Mouse (Mus musculus): ENCODE data around the gene Polr3b. TPM values are rescaled to one million over a fixed set of nuclear protein-coding genes. Genes with fewer than 3 reads are reported as not detected.

Gene Polr3b
- polyA plus RNA-seq, 1 experiment = 0.47 TPM

DNA sequence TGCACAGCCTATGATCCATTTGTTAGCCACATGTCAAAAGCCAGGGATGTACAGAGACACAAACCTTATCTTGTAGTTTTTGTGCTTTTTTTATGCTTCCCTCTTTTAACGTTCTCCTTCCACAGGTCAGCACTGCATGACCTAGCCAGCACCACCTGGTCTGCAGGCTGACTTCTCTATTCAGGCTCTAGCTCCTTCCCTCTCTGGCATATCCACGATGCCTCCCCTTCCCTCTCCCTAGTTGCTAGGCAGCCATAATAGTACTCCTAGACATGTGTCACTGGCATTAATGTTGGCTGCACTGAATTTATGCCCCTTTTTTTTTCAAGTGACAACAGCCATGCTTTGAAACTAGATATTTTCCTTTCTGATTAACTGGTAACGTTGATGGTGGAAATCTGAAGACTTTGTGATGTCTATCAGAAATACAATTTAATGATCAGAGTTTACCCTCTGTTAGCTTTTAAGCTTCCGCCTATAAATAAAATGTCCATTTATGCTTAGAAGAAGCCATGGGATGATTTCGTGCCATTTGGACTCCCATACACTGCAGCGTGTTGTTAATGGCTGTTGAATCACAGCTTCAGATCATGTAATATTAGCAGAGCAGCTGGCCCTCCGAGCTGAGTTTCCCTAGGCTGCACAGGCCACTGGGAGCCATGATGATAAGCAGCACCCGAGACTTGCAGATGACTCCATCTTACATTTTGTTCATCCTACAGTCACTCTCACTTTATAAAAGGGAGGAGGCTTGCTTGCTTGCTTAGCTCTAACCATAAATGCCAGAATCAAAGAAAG, 71.9 kb downstream of the Polr3b start:
- Histone ChIP-seq H3K4me1 (ENCODE audit: control insufficient read depth) (peaks cover 6% of the 10 kb centered on the region), H3K9me3 (ENCODE audit: control insufficient read depth, low read length) (no peaks in the 10 kb centered on the region), H3K36me3 (ENCODE audit: control insufficient read depth) (peaks cover 58% of the 10 kb centered on the region), H3K4me3 (replicated peaks) (no peak overlapping the region), H3K27me3 (ENCODE audit: control insufficient read depth) (no peaks in the 10 kb centered on the region)
- TF ChIP-seq GATA1 (IDR thresholded peaks at IDR 0.05; ENCODE audit: low read length) (no peak), TAL1 (IDR thresholded peaks at IDR 0.05; ENCODE audit: low read length) (no peak)

DNA sequence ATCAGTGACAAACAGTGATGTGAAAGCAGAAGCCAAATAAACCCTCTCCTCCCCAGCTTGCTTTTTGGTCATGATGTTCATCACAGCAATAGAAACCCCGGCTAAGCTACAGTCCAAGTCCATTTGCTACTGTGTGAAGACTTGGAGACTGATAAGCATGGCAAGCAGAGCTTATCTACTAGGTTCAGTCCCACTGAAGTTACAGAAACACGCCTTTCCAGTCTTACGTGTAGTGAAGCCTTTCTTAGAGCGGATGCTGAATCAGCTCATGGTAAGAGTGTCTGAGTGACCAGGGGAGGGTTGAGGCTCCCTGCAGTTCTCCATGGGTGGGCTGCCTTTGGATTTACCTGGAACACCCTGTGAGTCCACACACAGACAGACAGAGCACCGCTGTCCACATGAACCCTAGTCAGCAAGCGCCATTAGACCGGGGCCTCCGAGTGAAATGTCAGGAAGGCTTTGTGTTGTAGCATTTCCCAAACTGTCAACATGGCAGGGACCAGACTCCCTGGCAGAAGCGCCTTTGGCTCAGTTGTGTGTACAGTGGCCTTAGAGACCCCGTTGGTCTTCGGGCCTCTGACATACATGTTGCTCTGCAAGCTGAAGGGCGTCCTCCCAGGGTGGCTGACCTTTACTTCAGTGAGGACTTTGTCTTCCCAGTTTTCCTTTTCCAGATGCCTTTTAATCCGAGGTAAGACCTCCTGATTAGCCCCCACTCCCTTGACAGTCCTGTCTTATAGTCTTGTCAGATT, 78.3 kb downstream of the Polr3b start:
- Histone ChIP-seq H3K36me3 (ENCODE audit: control insufficient read depth) (peaks cover 69% of the 10 kb centered on the region), H3K27me3 (ENCODE audit: control insufficient read depth) (no peaks in the 10 kb centered on the region), H3K9me3 (ENCODE audit: control insufficient read depth, low read length) (no peaks in the 10 kb centered on the region), H3K4me1 (ENCODE audit: control insufficient read depth) (peaks cover 37% of the 10 kb centered on the region), H3K4me3 (replicated peaks) (peak overlapping the region; percentile 29)
- TF ChIP-seq TAL1 (IDR thresholded peaks at IDR 0.05; ENCODE audit: low read length) = peak; percentile 69
- TF ChIP-seq GATA1 (IDR thresholded peaks at IDR 0.05; ENCODE audit: low read length) = peak; percentile 76

- TF ChIP-seq GATA1 (IDR thresholded peaks at IDR 0.05; ENCODE audit: low read length) = no peak
- no peak for TF ChIP-seq TAL1 (IDR thresholded peaks at IDR 0.05; ENCODE audit: low read length)
- Histone ChIP-seq H3K36me3 (ENCODE audit: control insufficient read depth) (peaks cover 70% of the 10 kb centered on the region), H3K4me1 (ENCODE audit: control insufficient read depth) (peaks cover 37% of the 10 kb centered on the region), H3K9me3 (ENCODE audit: control insufficient read depth, low read length) (no peaks in the 10 kb centered on the region), H3K4me3 (replicated peaks) (no peak overlapping the region), H3K27me3 (ENCODE audit: control insufficient read depth) (no peaks in the 10 kb centered on the region)
These were observed 79.0 kb downstream of the Polr3b start for GRCm38 (mm10) chr10:84701110-84701509.

DNA sequence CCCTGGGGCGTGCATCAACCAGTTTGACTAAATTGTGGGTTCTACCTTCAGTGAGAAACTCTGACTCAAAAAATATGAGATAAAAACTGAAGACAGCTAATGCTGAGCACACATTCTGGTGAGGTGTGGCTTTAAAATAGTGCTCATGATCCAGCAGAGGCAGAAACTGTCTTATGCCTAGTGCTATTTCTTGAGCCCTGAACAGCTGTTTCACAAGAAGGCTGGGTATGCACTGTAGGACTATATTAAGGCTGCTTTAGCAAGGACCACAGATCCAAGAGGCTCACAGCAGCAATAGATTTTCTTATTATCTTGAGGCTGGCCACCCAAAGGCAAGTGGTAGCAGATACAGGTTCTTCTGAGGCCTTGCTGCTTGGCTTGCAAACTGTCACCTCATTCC, 80.0 kb downstream of the Polr3b start:
- Histone ChIP-seq H3K9me3 (ENCODE audit: control insufficient read depth, low read length) (no peaks in the 10 kb centered on the region), H3K36me3 (ENCODE audit: control insufficient read depth) (peaks cover 63% of the 10 kb centered on the region), H3K27me3 (ENCODE audit: control insufficient read depth) (no peaks in the 10 kb centered on the region), H3K4me3 (replicated peaks) (no peak overlapping the region), H3K4me1 (ENCODE audit: control insufficient read depth) (peaks cover 37% of the 10 kb centered on the region)
- TF ChIP-seq TAL1 (IDR thresholded peaks at IDR 0.05; ENCODE audit: low read length) (no peak), GATA1 (IDR thresholded peaks at IDR 0.05; ENCODE audit: low read length) (no peak)

GRCm38 (mm10) chr10:84704594-84704993, 82.5 kb downstream of the Polr3b start:
- Histone ChIP-seq H3K9me3 (ENCODE audit: control insufficient read depth, low read length) (no peaks in the 10 kb centered on the region), H3K27me3 (ENCODE audit: control insufficient read depth) (no peaks in the 10 kb centered on the region), H3K36me3 (ENCODE audit: control insufficient read depth) (peaks cover 47% of the 10 kb centered on the region), H3K4me3 (replicated peaks) (no peak overlapping the region), H3K4me1 (ENCODE audit: control insufficient read depth) (peaks cover 26% of the 10 kb centered on the region)
- TF ChIP-seq GATA1 (IDR thresholded peaks at IDR 0.05; ENCODE audit: low read length) (no peak), TAL1 (IDR thresholded peaks at IDR 0.05; ENCODE audit: low read length) (no peak)

- no peak for TF ChIP-seq TAL1 (IDR thresholded peaks at IDR 0.05; ENCODE audit: low read length)
- TF ChIP-seq GATA1 (IDR thresholded peaks at IDR 0.05; ENCODE audit: low read length) = no peak
- peaks cover 20% of the 10 kb centered on the region for H3K4me1 ChIP-seq (ENCODE audit: control insufficient read depth)
These were observed 83.1 kb downstream of the Polr3b start for GRCm38 (mm10) chr10:84705234-84705633.

GRCm38 (mm10) chr10:84706543-84706942, 84.5 kb downstream of the Polr3b start:
- H3K4me3 ChIP-seq (replicated peaks) = no peak overlapping the region

More at GRCm38 (mm10) chr10:84705234-84705633, 83.1 kb downstream of the Polr3b start:
- H3K9me3 ChIP-seq (ENCODE audit: control insufficient read depth, low read length) = no peaks in the 10 kb centered on the region
- peaks cover 44% of the 10 kb centered on the region for H3K36me3 ChIP-seq (ENCODE audit: control insufficient read depth)
- no peaks in the 10 kb centered on the region for H3K27me3 ChIP-seq (ENCODE audit: control insufficient read depth)
- no peak overlapping the region for H3K4me3 ChIP-seq (replicated peaks)

DNA sequence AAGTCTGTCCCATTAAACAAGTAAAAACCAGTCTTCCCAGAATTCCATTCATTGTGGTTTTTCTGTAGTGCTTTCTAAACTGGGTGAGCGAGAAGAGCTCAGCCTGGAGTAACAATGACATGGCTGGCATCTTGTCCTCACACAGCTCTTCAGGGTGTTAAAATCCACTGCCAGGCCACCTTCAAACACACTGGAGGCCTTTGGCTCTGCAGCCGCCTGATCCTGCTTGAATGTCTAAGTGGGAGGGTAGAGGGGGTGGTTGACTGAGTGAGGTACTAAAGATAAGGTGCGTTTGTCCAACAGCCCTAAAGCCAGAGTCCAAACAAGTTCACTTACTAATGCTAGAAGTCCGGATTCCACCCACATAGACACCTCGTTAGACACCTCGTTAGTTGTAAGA, 85.1 kb downstream of the Polr3b start:
- H3K4me3 ChIP-seq (replicated peaks) = no peak overlapping the region
- H3K4me1 ChIP-seq (ENCODE audit: control insufficient read depth) = peaks cover 2% of the 10 kb centered on the region
- H3K9me3 ChIP-seq (ENCODE audit: control insufficient read depth, low read length) = no peaks in the 10 kb centered on the region
- TF ChIP-seq GATA1 (IDR thresholded peaks at IDR 0.05; ENCODE audit: low read length) = no peak
- TF ChIP-seq TAL1 (IDR thresholded peaks at IDR 0.05; ENCODE audit: low read length) = no peak
- peaks cover 32% of the 10 kb centered on the region for H3K36me3 ChIP-seq (ENCODE audit: control insufficient read depth)
- H3K27me3 ChIP-seq (ENCODE audit: control insufficient read depth) = no peaks in the 10 kb centered on the region

More at GRCm38 (mm10) chr10:84706543-84706942, 84.5 kb downstream of the Polr3b start:
- no peak for TF ChIP-seq GATA1 (IDR thresholded peaks at IDR 0.05; ENCODE audit: low read length)
- no peak for TF ChIP-seq TAL1 (IDR thresholded peaks at IDR 0.05; ENCODE audit: low read length)
- Histone ChIP-seq H3K4me1 (ENCODE audit: control insufficient read depth) (peaks cover 7% of the 10 kb centered on the region), H3K36me3 (ENCODE audit: control insufficient read depth) (peaks cover 36% of the 10 kb centered on the region), H3K9me3 (ENCODE audit: control insufficient read depth, low read length) (no peaks in the 10 kb centered on the region), H3K27me3 (ENCODE audit: control insufficient read depth) (no peaks in the 10 kb centered on the region)
